Mouse (Mus musculus): Measurements from ENCODE around the gene Ror1. TPM values are rescaled to one million over a fixed set of nuclear protein-coding genes. Genes with fewer than 3 reads are reported as not detected.

Ror1 gene
- polyA plus RNA-seq, 1 experiment = not detected

DNA sequence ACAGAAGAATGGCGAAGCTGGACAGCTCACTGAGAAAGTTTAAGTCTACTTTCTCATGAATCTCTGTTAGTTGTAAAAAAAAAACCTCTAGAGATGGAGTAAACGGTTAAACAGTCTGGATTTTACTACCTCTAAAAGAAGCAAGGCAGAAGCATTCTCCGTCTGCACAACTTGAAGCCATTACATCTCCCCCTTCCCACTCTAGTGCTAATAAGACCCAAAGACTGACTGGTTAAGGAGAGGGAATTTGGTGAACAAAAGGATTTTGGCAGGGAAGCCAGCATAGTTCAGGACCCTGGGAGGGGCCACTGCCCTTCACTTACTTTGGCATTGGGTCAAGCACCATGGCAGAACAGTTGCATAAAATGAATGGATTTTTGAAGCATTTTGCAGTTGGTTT, 35.8 kb upstream of the Ror1 start:
- H3K4me3 ChIP-seq (ENCODE audit: insufficient read depth, low read depth, low read length) = no peak overlapping the region
- 63% methylated on average over 3 of the region's 3 CpGs for WGBS
- TF ChIP-seq CTCF (IDR thresholded peaks at IDR 0.05; ENCODE audit: insufficient read depth, low read depth, low read length) (no peak), POLR2A (IDR thresholded peaks at IDR 0.05; ENCODE audit: insufficient read depth, low read depth, low read length) (no peak)
- H3K27ac ChIP-seq (ENCODE audit: insufficient read depth, low read depth, low read length) = no peak overlapping the region
- no peaks in the 10 kb centered on the region for H3K4me1 ChIP-seq (ENCODE audit: control insufficient read depth, insufficient read depth, low read length)

DNA sequence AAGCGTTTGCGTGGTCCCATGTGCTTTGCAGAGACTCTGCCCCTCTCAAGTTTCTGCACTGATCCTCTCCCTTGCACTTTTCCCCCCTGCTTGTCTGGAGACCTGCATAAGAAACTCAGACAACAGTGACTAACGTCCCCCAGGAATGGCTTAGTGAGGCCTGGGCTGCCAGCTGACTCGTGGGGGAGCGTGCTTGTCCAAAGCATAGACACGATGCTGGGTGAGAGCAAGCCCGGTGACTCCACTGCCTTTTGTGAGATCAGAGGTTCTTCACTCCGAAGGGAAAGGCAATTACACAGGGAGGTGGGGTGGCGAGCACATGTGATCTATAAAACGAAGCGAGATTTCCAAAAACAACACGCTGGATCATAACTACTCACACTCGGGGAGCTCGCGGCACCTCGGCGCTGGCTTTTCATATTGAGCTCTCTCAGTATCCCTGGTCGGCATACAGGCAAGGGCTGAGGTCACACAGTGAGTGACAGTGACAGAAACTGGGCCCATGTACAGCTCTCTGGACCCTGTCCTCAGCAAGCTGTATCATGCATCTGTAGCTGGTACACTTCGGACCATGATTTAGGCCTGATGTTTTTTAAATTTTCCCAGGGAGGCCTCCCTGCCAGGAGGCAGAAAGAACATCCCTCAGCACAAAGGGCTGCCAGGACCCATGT, 34.1 kb upstream of the Ror1 start:
- Histone ChIP-seq H3K4me1 (ENCODE audit: control insufficient read depth, insufficient read depth, low read length) (no peaks in the 10 kb centered on the region), H3K27ac (ENCODE audit: insufficient read depth, low read depth, low read length) (no peak overlapping the region), H3K4me3 (ENCODE audit: insufficient read depth, low read depth, low read length) (no peak overlapping the region)
- TF ChIP-seq CTCF (IDR thresholded peaks at IDR 0.05; ENCODE audit: insufficient read depth, low read depth, low read length) = no peak
- no peak for TF ChIP-seq POLR2A (IDR thresholded peaks at IDR 0.05; ENCODE audit: insufficient read depth, low read depth, low read length)
- WGBS = 72% methylated on average over 19 of the region's 19 CpGs

GRCm38 (mm10) chr4:100065686-100066085, 29.9 kb upstream of the Ror1 start:
- Histone ChIP-seq H3K27ac (ENCODE audit: insufficient read depth, low read depth, low read length) (no peak overlapping the region), H3K4me1 (ENCODE audit: control insufficient read depth, insufficient read depth, low read length) (no peaks in the 10 kb centered on the region), H3K4me3 (ENCODE audit: insufficient read depth, low read depth, low read length) (no peak overlapping the region)
- TF ChIP-seq POLR2A (IDR thresholded peaks at IDR 0.05; ENCODE audit: insufficient read depth, low read depth, low read length) (no peak), CTCF (IDR thresholded peaks at IDR 0.05; ENCODE audit: insufficient read depth, low read depth, low read length) (no peak)
- WGBS = 90% methylated on average over 2 of the region's 2 CpGs

GRCm38 (mm10) chr4:100070101-100070500, 25.5 kb upstream of the Ror1 start:
- Histone ChIP-seq H3K4me1 (ENCODE audit: control insufficient read depth, insufficient read depth, low read length) (no peaks in the 10 kb centered on the region), H3K4me3 (ENCODE audit: insufficient read depth, low read depth, low read length) (no peak overlapping the region), H3K27ac (ENCODE audit: insufficient read depth, low read depth, low read length) (no peak overlapping the region)
- WGBS = 81% methylated on average over 6 of the region's 6 CpGs
- TF ChIP-seq POLR2A (IDR thresholded peaks at IDR 0.05; ENCODE audit: insufficient read depth, low read depth, low read length) (no peak), CTCF (IDR thresholded peaks at IDR 0.05; ENCODE audit: insufficient read depth, low read depth, low read length) (no peak)

GRCm38 (mm10) chr4:100096596-100097181, 1.1 kb downstream of the Ror1 start:
- 6% methylated on average over 21 of the region's 21 CpGs for WGBS
- H3K4me3 ChIP-seq (ENCODE audit: insufficient read depth, low read depth, low read length) = peak overlapping the region; percentile 46
- peaks cover 10% of the 10 kb centered on the region; the same call in 1 of the 2 replicates for H3K4me1 ChIP-seq (ENCODE audit: control insufficient read depth, insufficient read depth, low read length)
- no peak overlapping the region for H3K27ac ChIP-seq (ENCODE audit: insufficient read depth, low read depth, low read length)
- TF ChIP-seq CTCF (IDR thresholded peaks at IDR 0.05; ENCODE audit: insufficient read depth, low read depth, low read length) (no peak), POLR2A (IDR thresholded peaks at IDR 0.05; ENCODE audit: insufficient read depth, low read depth, low read length) (no peak)

GRCm38 (mm10) chr4:100097364-100097979, 1.9 kb downstream of the Ror1 start:
- peaks cover 10% of the 10 kb centered on the region; the same call in 1 of the 2 replicates for H3K4me1 ChIP-seq (ENCODE audit: control insufficient read depth, insufficient read depth, low read length)
- H3K27ac ChIP-seq (ENCODE audit: insufficient read depth, low read depth, low read length) = no peak overlapping the region
- no peak overlapping the region for H3K4me3 ChIP-seq (ENCODE audit: insufficient read depth, low read depth, low read length)
- 46% methylated on average over 10 of the region's 10 CpGs for WGBS
- TF ChIP-seq POLR2A (IDR thresholded peaks at IDR 0.05; ENCODE audit: insufficient read depth, low read depth, low read length) (no peak), CTCF (IDR thresholded peaks at IDR 0.05; ENCODE audit: insufficient read depth, low read depth, low read length) (no peak)

GRCm38 (mm10) chr4:100101066-100101820, 5.7 kb downstream of the Ror1 start:
- WGBS = 72% methylated on average over 7 of the region's 7 CpGs
- Histone ChIP-seq H3K4me3 (ENCODE audit: insufficient read depth, low read depth, low read length) (no peak overlapping the region), H3K27ac (ENCODE audit: insufficient read depth, low read depth, low read length) (no peak overlapping the region), H3K4me1 (ENCODE audit: control insufficient read depth, insufficient read depth, low read length) (peaks cover 8% of the 10 kb centered on the region; the same call in 1 of the 2 replicates)
- no peak for TF ChIP-seq POLR2A (IDR thresholded peaks at IDR 0.05; ENCODE audit: insufficient read depth, low read depth, low read length)
- no peak for TF ChIP-seq CTCF (IDR thresholded peaks at IDR 0.05; ENCODE audit: insufficient read depth, low read depth, low read length)

DNA sequence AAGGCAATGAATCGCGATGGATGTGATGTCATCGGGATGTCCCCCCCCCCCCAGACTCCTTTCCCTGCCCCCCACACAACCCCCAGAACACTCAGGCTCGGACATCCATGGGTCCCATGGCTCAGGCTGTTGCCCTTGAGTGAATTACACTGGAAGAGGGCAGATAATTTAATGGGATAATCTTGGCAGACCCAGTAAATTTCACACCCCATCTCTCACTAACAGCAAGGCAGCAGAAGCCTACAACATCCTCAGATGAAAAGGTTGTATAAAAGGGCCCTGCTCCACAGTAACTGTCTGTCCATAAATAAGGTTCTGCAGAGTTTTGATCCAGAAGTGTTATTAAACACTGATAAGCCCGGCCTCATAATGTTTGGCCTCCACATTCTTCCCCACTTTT, 6.3 kb downstream of the Ror1 start:
- Histone ChIP-seq H3K27ac (ENCODE audit: insufficient read depth, low read depth, low read length) (no peak overlapping the region), H3K4me3 (ENCODE audit: insufficient read depth, low read depth, low read length) (no peak overlapping the region), H3K4me1 (ENCODE audit: control insufficient read depth, insufficient read depth, low read length) (peaks cover 2% of the 10 kb centered on the region; the same call in 1 of the 2 replicates)
- TF ChIP-seq CTCF (IDR thresholded peaks at IDR 0.05; ENCODE audit: insufficient read depth, low read depth, low read length) (no peak), POLR2A (IDR thresholded peaks at IDR 0.05; ENCODE audit: insufficient read depth, low read depth, low read length) (no peak)
- 74% methylated on average over 5 of the region's 5 CpGs for WGBS

Measured in olfactory bulb, adult 2 months (tissue).